Comparison of ENCODE assay signal across 8 mouse cellular contexts in genomic region chr2:51973410-51973968, GRCm38 (mm10). TPM values are rescaled to one million over a fixed set of nuclear protein-coding genes. Genes with fewer than 3 reads are reported as not detected.
DNase-seq lines count a peak whose midpoint lies in the region; ATAC-seq lines count a peak whose summit lies in the region.

TSS of gene Nmi (minus strand) at chr2:51973494.

- DNase-seq in layer of hippocampus, adult 9-10 months (ENCODE audit: low spot score): peak; percentile 6
- no peak for DNase-seq in layer of hippocampus, postnatal 36 days
- no peak for DNase-seq in adrenal gland, postnatal 4 days (ENCODE audit: low spot score in 2 of 2)
- DNase-seq in kidney, adult 9 months: peak; percentile 34
- no peak for DNase-seq in thymus, postnatal 0 days (ENCODE audit: low spot score)
- DNase-seq in urinary bladder, postnatal 25 days (ENCODE audit: low spot score): no peak

- no peaks in the 10 kb centered on the region for H3K27me3 ChIP-seq in forebrain, embryonic 12.5 days

- no peak within 1 kb of the TSS for H3K27ac ChIP-seq in forebrain, embryonic 12.5 days

- H3K9ac ChIP-seq in forebrain, embryonic 12.5 days: peak within 1 kb of the TSS; percentile 54

- H3K4me2 ChIP-seq in forebrain, embryonic 12.5 days: peak within 1 kb of the TSS; percentile 65

- ATAC-seq in forebrain, embryonic 12.5 days (ENCODE audit: low FRiP score): peak; percentile 45; the same call in 1 of the 2 replicates
- ATAC-seq in megakaryocyte, adult 5-6 weeks (ENCODE audit: poor library complexity, severe bottlenecking): peak; percentile 17; the same call in 1 of the 2 replicates

- H3K9me3 ChIP-seq in forebrain, embryonic 12.5 days: no peaks in the 10 kb centered on the region

- H3K4me1 ChIP-seq in forebrain, embryonic 12.5 days: 0 out of 2 replicates have a peak, but pooled peaks cover 2% of the 10 kb centered on the region

- H3K36me3 ChIP-seq in forebrain, embryonic 12.5 days (replicated peaks): no peaks in the 10 kb centered on the region

- WGBS in forebrain, embryonic 12.5 days: 81% methylated on average over 9 of the region's 9 CpGs

- H3K4me3 ChIP-seq in forebrain, embryonic 12.5 days (replicated peaks): peak within 1 kb of the TSS; percentile 52

RNA-seq across cellular contexts. Expression of gene Nmi, which starts in this region (rescaled TPM):
- 1 to 10 TPM; 2.2 to 3.9 TPM for total RNA-seq in layer of hippocampus, postnatal 36 days (2021)
- 10 to 100 TPM; 14.9 to 16.4 TPM for total RNA-seq in adrenal gland, postnatal 4 days (2021)
- 4.8 and 5.6 TPM in 2 replicates for polyA plus RNA-seq in forebrain, embryonic 12.5 days (2016; fragmentation: Nextera tagmentation; extraction: Ambion mirVana)
- 50.0 and 64.0 TPM in 2 replicates for total RNA-seq in megakaryocyte, adult 5-6 weeks (2015)
- total RNA-seq in megakaryocyte, adult 5-6 weeks (2017): 86.5 and 104 TPM in 2 replicates
- 91.3 and 94.6 TPM in 2 replicates for polyA plus RNA-seq in thymus, postnatal 0 days (2015; fragmentation: Nextera tagmentation; extraction: Ambion mirVana)

Comparison
In these comparisons a context has a peak if more than half of its experiments do, and no peak if none do; other contexts are left out.
1. RNA of gene Nmi (polyA plus RNA-seq): 91.3 to 94.6 TPM in thymus, postnatal 0 days; 4.8 to 5.6 TPM in forebrain, embryonic 12.5 days; every median in the first group is over 10 times any median in the second.
2. DNase-seq: peak in layer of hippocampus, adult 9-10 months (single experiment) and kidney, adult 9 months (single experiment); none in layer of hippocampus, postnatal 36 days (0 of 2), adrenal gland, postnatal 4 days (0 of 2), thymus, postnatal 0 days (single experiment) and urinary bladder, postnatal 25 days (single experiment).